Mouse (Mus musculus) C2C12 (cell line): ENCODE data around the gene St3gal3.

Experiments
- CEBPB ChIP-seq: IDR thresholded peaks from one replicate; pipeline ENCODE4 v1.6.1; 2011; ENCODE audit warnings: low read depth, mild to moderate bottlenecking, control low read depth, moderate library complexity
- CTCF ChIP-seq: IDR thresholded peaks from one replicate; pipeline ENCODE4 v1.5.1; 2011; ENCODE audit not compliant: control insufficient read depth, insufficient read depth, insufficient read length
- FOSL1 ChIP-seq: IDR thresholded peaks from one replicate; pipeline ENCODE4 v1.8.0; 2011; ENCODE audit warnings: mild to moderate bottlenecking, low read length; ENCODE audit not compliant: poor library complexity, insufficient read depth, severe bottlenecking
- MAX ChIP-seq: IDR thresholded peaks from one replicate; pipeline ENCODE4 v1.6.1; 2011; ENCODE audit warnings: mild to moderate bottlenecking, control low read depth
- MYOD1 ChIP-seq: IDR thresholded peaks from one replicate; pipeline ENCODE4 v1.6.1; 2011; ENCODE audit warnings: low read depth; ENCODE audit not compliant: control insufficient read depth, insufficient read length

- TF ChIP-seq CTCF (no peak), MAX (no peak), CEBPB (no peak), MYOD1 (no peak), FOSL1 (no peak)
These were observed 187.9 kb downstream of the St3gal3 start for GRCm38 (mm10) chr4:117946639-117947305.
